Mouse (Mus musculus): Measurements from ENCODE around the gene Gmds. TPM values are rescaled to one million over a fixed set of nuclear protein-coding genes. Genes with fewer than 3 reads are reported as not detected.

The Gmds gene
- polyA plus RNA-seq, 1 experiment from 2014 or later, result 40.5 TPM

DNA sequence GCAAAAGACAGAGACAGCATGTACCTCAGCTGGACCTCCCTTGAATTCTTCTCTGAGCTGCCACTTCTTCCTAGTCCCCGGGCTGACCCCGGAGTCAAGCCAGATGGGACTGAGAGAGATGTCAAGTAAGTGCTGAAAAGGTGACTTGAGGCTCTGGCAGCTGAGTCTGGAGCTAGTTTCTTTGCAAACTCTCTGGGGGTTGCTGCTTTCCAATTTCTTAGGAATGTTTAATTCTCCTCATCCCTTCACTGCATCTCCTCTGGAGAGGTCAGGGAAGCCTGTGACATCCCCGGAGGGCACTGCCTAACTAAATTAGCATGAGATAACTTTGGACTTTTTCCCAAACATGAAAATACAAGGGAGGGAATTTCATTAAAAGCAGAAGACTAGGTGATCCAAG lies 378.0 kb downstream of the Gmds start:
- Histone ChIP-seq H3K27me3 (ENCODE audit: control insufficient read depth, insufficient read depth, low read length) (no peaks in the 10 kb centered on the region), H3K27ac (ENCODE audit: low read depth, low read length) (no peak overlapping the region), H3K4me1 (ENCODE audit: control insufficient read depth, insufficient read depth, low read length) (no peaks in the 10 kb centered on the region), H3K36me3 (ENCODE audit: control insufficient read depth, insufficient read depth, low read length) (no peaks in the 10 kb centered on the region), H3K4me3 (ENCODE audit: low read depth, low read length) (no peak overlapping the region), H3K9ac (replicated peaks; ENCODE audit: low read depth, low read length) (no peak overlapping the region), H3K4me2 (ENCODE audit: low read depth, low read length) (no peak overlapping the region), H3K9me3 (ENCODE audit: control insufficient read depth, low read length) (no peaks in the 10 kb centered on the region)
- WGBS, result 78% methylated on average over 3 of the region's 3 CpGs
- ATAC-seq (ENCODE audit: low read depth), result no peak

DNA sequence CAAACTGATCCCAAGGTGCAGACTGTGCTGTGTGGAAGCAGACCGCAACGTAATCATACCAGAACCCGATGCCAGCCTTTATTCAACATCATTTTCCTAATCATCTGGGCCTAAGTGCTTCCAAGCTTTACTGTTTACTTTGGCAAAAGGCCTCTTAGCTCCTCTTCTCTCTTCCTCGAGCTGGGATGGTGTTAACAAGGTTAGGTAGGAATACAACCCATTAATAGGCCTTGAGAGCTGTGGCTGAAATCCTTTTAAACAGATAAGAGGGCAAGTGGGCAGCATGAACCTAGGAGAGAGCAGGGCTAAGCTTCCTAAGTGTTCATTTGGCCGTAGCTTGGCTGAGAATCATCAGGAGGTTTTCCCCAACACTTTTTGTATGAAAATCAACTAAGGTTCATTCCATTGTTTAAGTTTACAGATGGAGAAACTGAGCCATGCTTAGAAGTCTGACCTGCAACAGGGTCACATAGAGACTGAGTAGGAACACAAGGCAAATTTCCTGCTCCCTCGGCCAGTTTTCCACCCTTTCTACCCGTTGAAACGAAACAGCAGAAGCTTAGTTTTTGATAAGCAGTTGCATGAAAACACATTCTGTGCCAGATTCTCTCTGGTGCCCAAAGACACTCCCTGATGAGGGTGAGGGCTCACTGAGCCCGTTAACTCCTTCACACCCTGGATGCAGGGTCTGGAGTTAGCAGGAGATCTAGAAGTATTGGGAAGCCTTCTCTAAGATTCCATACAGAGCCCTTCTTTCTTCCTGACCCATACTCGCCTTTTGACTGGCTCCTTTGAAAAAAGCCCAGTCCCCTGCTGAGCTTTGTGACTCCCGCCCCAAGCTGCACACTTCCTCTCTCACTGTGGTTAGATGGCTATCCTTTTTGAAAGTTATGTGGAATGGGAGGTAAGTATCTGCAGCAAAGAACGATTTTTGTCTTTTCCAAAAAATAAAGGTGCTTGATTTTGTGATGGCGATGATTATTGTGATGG lies 379.9 kb downstream of the Gmds start:
- Histone ChIP-seq H3K4me3 (ENCODE audit: low read depth, low read length) (no peak overlapping the region), H3K9ac (replicated peaks; ENCODE audit: low read depth, low read length) (no peak overlapping the region), H3K9me3 (ENCODE audit: control insufficient read depth, low read length) (no peaks in the 10 kb centered on the region), H3K36me3 (ENCODE audit: control insufficient read depth, insufficient read depth, low read length) (no peaks in the 10 kb centered on the region), H3K4me1 (ENCODE audit: control insufficient read depth, insufficient read depth, low read length) (0 out of 2 replicates have a peak, but pooled peaks cover 4% of the 10 kb centered on the region), H3K27me3 (ENCODE audit: control insufficient read depth, insufficient read depth, low read length) (no peaks in the 10 kb centered on the region), H3K4me2 (ENCODE audit: low read depth, low read length) (no peak overlapping the region), H3K27ac (ENCODE audit: low read depth, low read length) (no peak overlapping the region)
- WGBS, result 67% methylated on average over 13 of the region's 13 CpGs
- ATAC-seq (ENCODE audit: low read depth), result no peak

DNA sequence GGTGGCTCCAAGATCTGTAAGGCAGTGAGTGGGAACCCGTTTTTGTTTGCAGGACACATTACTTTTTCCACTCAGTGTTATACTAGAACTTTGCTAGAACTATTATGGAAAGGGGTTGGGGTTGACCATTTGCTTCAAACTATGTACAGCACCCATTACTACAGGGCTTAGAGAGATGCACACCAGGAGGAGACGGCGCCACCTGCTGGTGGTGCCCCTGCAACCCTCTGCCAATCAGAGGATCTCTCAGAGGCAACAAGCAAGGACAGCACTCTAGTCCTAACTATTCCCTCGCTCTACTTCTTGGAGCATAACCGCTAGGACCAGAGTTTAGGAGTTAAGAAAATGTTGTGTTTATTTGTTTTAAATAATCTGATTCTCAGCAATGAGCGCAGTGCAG lies 382.0 kb downstream of the Gmds start:
- no peak for ATAC-seq (ENCODE audit: low read depth)
- H3K27me3 ChIP-seq (ENCODE audit: control insufficient read depth, insufficient read depth, low read length), result no peaks in the 10 kb centered on the region
- H3K9ac ChIP-seq (replicated peaks; ENCODE audit: low read depth, low read length), result no peak overlapping the region
- H3K27ac ChIP-seq (ENCODE audit: low read depth, low read length), result no peak overlapping the region
- no peak overlapping the region for H3K4me2 ChIP-seq (ENCODE audit: low read depth, low read length)
- 82% methylated on average over 6 of the region's 6 CpGs for WGBS
- no peak overlapping the region for H3K4me3 ChIP-seq (ENCODE audit: low read depth, low read length)
- H3K36me3 ChIP-seq (ENCODE audit: control insufficient read depth, insufficient read depth, low read length), result no peaks in the 10 kb centered on the region
- H3K4me1 ChIP-seq (ENCODE audit: control insufficient read depth, insufficient read depth, low read length), result 0 out of 2 replicates have a peak, but pooled peaks cover 4% of the 10 kb centered on the region
- no peaks in the 10 kb centered on the region for H3K9me3 ChIP-seq (ENCODE audit: control insufficient read depth, low read length)

DNA sequence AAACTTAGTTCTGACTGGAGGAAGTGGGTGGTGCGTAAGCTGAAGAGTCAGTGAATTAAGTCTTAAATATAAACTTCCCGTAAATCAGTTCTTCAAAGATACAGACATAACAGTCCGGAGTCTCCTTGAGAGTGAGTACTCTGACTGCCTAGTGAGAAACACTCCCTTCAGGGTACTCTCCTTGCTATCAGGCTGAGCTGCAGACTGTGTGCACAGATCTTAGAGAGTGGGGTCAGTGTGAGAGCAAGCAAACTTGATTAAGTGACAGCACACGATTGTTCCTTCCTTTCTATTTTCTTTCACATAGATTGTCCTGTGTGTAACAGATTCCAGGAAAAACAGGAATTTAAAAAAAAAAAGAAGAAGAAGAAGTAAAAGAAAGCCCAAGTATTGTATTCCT lies 382.4 kb downstream of the Gmds start:
- Histone ChIP-seq H3K9me3 (ENCODE audit: control insufficient read depth, low read length) (no peaks in the 10 kb centered on the region), H3K36me3 (ENCODE audit: control insufficient read depth, insufficient read depth, low read length) (no peaks in the 10 kb centered on the region), H3K27me3 (ENCODE audit: control insufficient read depth, insufficient read depth, low read length) (no peaks in the 10 kb centered on the region), H3K4me2 (ENCODE audit: low read depth, low read length) (no peak overlapping the region), H3K9ac (replicated peaks; ENCODE audit: low read depth, low read length) (no peak overlapping the region), H3K27ac (ENCODE audit: low read depth, low read length) (no peak overlapping the region), H3K4me1 (ENCODE audit: control insufficient read depth, insufficient read depth, low read length) (0 out of 2 replicates have a peak, but pooled peaks cover 4% of the 10 kb centered on the region), H3K4me3 (ENCODE audit: low read depth, low read length) (no peak overlapping the region)
- ATAC-seq (ENCODE audit: low read depth), result no peak
- WGBS, result 83% methylated on average over 4 of the region's 4 CpGs

DNA sequence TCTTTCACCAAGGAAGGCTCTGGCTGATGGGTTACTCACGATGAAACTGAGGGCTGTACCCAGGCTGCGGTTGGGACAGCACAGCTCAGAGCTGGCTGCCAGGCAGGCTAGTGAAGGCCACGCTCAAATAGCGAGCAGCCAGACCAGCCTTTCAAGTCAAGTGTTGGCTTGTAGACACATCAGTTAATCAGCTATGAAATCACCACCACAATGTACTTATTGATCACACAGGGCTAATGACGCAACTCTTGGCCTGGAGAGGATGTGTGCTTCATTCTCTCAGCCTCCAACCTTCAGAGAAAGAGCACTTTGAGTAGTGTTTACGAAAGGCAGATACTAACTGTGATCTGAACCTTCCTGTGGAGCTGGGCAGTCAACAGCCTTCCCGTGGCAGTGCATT lies 383.4 kb downstream of the Gmds start:
- ATAC-seq (ENCODE audit: low read depth), result peak; percentile 38; the same call in 1 of the 2 replicates
- no peak overlapping the region for H3K9ac ChIP-seq (replicated peaks; ENCODE audit: low read depth, low read length)
- WGBS, result 55% methylated on average over 7 of the region's 7 CpGs

DNA sequence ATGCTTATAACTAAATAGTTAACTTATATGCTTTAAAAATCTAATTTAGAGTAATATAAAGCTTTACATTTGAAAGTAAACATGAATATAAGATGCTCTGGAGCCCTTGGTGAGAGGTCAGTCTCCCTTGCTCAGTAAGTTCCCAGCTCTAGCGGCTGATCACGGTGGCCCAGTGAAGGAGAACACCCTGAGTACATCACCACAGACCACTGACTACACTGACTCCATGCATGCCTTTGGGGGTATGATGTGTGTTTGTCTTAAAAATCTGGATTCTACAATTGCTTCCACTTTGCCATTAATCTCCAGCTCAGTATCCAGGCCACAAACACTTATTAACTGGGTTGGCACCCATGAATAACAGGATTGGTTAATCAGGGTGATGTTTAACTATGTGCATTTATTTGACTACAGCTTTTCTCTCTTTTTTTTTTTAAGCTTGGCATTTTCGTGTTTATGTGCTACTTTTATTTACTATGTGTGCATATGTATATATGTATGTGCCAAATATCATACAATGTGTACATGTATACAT lies 393.8 kb downstream of the Gmds start:
- no peaks in the 10 kb centered on the region for H3K27me3 ChIP-seq (ENCODE audit: control insufficient read depth, insufficient read depth, low read length)
- no peak overlapping the region for H3K27ac ChIP-seq (ENCODE audit: low read depth, low read length)
- H3K36me3 ChIP-seq (ENCODE audit: control insufficient read depth, insufficient read depth, low read length), result no peaks in the 10 kb centered on the region
- no peak overlapping the region for H3K9ac ChIP-seq (replicated peaks; ENCODE audit: low read depth, low read length)
- no peak for ATAC-seq (ENCODE audit: low read depth)
- no peaks in the 10 kb centered on the region for H3K4me1 ChIP-seq (ENCODE audit: control insufficient read depth, insufficient read depth, low read length)
- no peak overlapping the region for H3K4me3 ChIP-seq (ENCODE audit: low read depth, low read length)
- 82% methylated on average over 3 of the region's 3 CpGs for WGBS
- no peak overlapping the region for H3K4me2 ChIP-seq (ENCODE audit: low read depth, low read length)
- no peaks in the 10 kb centered on the region for H3K9me3 ChIP-seq (ENCODE audit: control insufficient read depth, low read length)

More for the DNA sequence above, 383.4 kb downstream of the Gmds start:
- Histone ChIP-seq H3K4me2 (ENCODE audit: low read depth, low read length) (no peak overlapping the region), H3K4me1 (ENCODE audit: control insufficient read depth, insufficient read depth, low read length) (0 out of 2 replicates have a peak, but pooled peaks cover 4% of the 10 kb centered on the region), H3K27me3 (ENCODE audit: control insufficient read depth, insufficient read depth, low read length) (no peaks in the 10 kb centered on the region), H3K9me3 (ENCODE audit: control insufficient read depth, low read length) (no peaks in the 10 kb centered on the region), H3K27ac (ENCODE audit: low read depth, low read length) (no peak overlapping the region), H3K4me3 (ENCODE audit: low read depth, low read length) (no peak overlapping the region), H3K36me3 (ENCODE audit: control insufficient read depth, insufficient read depth, low read length) (no peaks in the 10 kb centered on the region)

DNA sequence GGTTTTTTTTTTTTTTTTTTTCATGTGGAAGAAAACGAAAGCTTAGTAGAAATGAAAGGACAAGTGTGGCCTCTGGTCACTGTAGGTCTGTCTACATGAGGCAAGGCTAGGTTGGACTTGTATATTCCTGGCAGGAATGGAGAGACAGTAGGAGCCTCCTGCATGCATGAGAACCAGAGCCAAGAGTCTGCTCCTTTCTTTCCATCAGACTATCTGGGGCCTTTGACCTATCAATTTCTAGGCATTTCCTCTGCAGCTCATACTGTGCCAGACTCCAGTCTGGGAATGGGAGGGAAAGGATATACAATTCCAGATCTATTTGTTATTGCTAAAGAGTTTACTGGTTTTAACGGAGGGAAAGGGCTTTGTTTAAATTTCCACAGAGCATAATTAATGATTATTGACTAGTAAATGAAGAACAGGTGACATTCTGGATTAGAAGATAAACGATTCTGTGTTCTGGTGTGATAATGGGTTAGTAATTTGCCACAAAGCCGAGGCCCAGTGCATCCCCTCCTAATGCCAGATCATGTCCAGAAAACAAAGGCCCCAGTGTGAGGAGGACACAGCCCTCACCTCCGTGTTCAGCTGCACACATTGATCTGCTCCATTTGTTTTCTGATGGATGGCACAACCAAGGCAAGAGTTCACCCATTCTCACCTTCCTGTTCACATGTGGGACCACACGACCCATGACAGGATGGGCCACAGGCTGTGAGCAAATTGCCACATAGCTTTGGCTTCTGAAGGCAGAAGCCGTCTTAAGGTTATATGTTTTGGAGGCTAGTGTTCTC lies 394.9 kb downstream of the Gmds start:
- Histone ChIP-seq H3K4me1 (ENCODE audit: control insufficient read depth, insufficient read depth, low read length) (no peaks in the 10 kb centered on the region), H3K4me3 (ENCODE audit: low read depth, low read length) (no peak overlapping the region), H3K9me3 (ENCODE audit: control insufficient read depth, low read length) (no peaks in the 10 kb centered on the region), H3K9ac (replicated peaks; ENCODE audit: low read depth, low read length) (no peak overlapping the region), H3K36me3 (ENCODE audit: control insufficient read depth, insufficient read depth, low read length) (no peaks in the 10 kb centered on the region), H3K27ac (ENCODE audit: low read depth, low read length) (no peak overlapping the region), H3K27me3 (ENCODE audit: control insufficient read depth, insufficient read depth, low read length) (no peaks in the 10 kb centered on the region), H3K4me2 (ENCODE audit: low read depth, low read length) (no peak overlapping the region)
- ATAC-seq (ENCODE audit: low read depth), result no peak
- 30% methylated on average over 7 of the region's 7 CpGs for WGBS

DNA sequence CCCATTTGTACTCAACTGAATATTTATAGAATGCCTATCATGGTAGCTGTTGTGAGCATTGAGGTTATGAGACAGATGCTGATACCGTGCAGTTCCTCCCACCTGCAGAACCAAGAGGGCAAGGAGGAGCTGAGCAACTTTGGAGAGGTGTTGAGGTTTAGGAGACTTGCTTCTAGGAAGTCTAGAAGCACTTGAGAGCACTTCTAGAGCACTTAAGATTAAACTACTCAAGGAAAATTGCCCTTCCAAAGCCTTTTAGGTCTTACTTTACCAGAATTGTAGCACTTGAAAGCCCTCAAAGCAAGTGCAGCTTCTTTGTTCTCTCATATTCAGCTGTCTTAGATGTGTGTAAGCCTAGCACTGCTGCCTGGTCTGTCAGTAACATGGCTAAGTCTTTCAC lies 409.2 kb downstream of the Gmds start:
- Histone ChIP-seq H3K9me3 (ENCODE audit: control insufficient read depth, low read length) (no peaks in the 10 kb centered on the region), H3K27me3 (ENCODE audit: control insufficient read depth, insufficient read depth, low read length) (no peaks in the 10 kb centered on the region), H3K9ac (replicated peaks; ENCODE audit: low read depth, low read length) (no peak overlapping the region), H3K4me3 (ENCODE audit: low read depth, low read length) (no peak overlapping the region), H3K36me3 (ENCODE audit: control insufficient read depth, insufficient read depth, low read length) (no peaks in the 10 kb centered on the region), H3K27ac (ENCODE audit: low read depth, low read length) (no peak overlapping the region), H3K4me2 (ENCODE audit: low read depth, low read length) (no peak overlapping the region), H3K4me1 (ENCODE audit: control insufficient read depth, insufficient read depth, low read length) (no peaks in the 10 kb centered on the region)
- WGBS, result 83% methylated on average over 1 of the region's 1 CpGs
- ATAC-seq (ENCODE audit: low read depth), result no peak

All from neural tube, embryonic 14.5 days (tissue).